ENCODE assay signal across 32 mouse cellular contexts in the genomic region with DNA sequence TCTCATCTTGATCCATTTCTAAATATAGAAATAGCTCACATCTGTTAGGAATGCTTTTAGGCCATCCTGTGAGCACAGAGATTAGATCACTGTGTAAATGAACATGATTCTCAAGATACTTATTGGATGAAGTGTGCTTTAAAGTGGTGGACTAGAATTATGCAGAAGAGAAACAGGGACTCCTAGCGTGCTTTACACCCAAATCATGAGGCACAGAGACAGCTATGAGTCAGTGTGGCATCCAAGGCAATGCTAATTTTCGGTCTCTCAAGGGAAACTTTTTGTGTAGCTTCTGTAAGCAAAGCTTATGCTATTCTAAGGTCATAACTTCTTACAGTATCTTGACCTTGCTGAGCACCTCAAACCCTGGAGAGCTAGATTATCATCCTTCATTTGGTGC.
DNase-seq lines count a peak whose midpoint lies in the region; TF ChIP-seq lines count a peak whose summit lies in the region.
"Had no signal": no experiment of that assay in that cellular context is flagged by ENCODE, and none has a peak within 500 bp of the region (broad histone marks: within the 10 kb centered on the region; RNA-seq: fewer than 3 reads in every experiment).

No protein-coding gene starts in this region.

- TF ChIP-seq RAD21 in CH12.LX (IDR thresholded peaks at IDR 0.05; ENCODE audit: low read depth, low read length), result no peak; the same call in 1 of the 2 replicates

- H3K27ac ChIP-seq in layer of hippocampus, adult 2 months, result peak overlapping the region; percentile 21; the same call in 1 of the 2 replicates
- H3K27ac ChIP-seq in CH12.LX (ENCODE audit: insufficient read depth, low read depth), result no peak overlapping the region
- peak overlapping the region; percentile 20 for H3K27ac ChIP-seq in embryonic fibroblast, embryonic 13.5 days (ENCODE audit: insufficient read depth, low read length)
- H3K27ac ChIP-seq: embryonic facial prominence, embryonic 12.5 days; forebrain, embryonic 10.5 days; hindbrain, embryonic 13.5 days; kidney, embryonic 15.5 days; limb, embryonic 10.5 days; limb, embryonic 15.5 days; liver, embryonic 13.5 days; midbrain, embryonic 12.5 days; neural tube, embryonic 13.5 days had no signal

- peak; percentile 2 for DNase-seq in adrenal gland, postnatal 10 days
- DNase-seq in adrenal gland, adult 8-10 months, result no peak
- no peak for DNase-seq in layer of hippocampus, adult 2 months (ENCODE audit: low spot score in 2 of 2)
- no peak for DNase-seq in layer of hippocampus, adult 9-11 months
- DNase-seq in CH12.LX (ENCODE audit: extremely low read depth), result peak; percentile 9
- DNase-seq in kidney, postnatal 25 days, result no peak
- no peak for DNase-seq in kidney, adult 11 months
- DNase-seq: cerebellum, adult 11-12 months; cerebellum, adult 9-11 months; embryo, embryonic 11 days; gastrocnemius, postnatal 25 days; heart, adult 11 months; heart, postnatal 36 days; kidney, adult 18-20 months; kidney, postnatal 36 days; liver, embryonic 13.5 days; lung, adult 18-20 months; lung, postnatal 4 days; retina, postnatal 1 day; thymus, postnatal 14 days had no signal

- H3K4me3 ChIP-seq in layer of hippocampus, adult 2 months, result no peak overlapping the region
- H3K4me3 ChIP-seq in CH12.LX (replicated peaks in 1 of 3; ENCODE audit: low read depth in 2 of 3, low read length in 2 of 3, poor library complexity in 1 of 3), result no peak overlapping the region
- H3K4me3 ChIP-seq in embryonic fibroblast, embryonic 13.5 days (ENCODE audit: insufficient read depth, low read length), result no peak overlapping the region
- H3K4me3 ChIP-seq: embryonic facial prominence, embryonic 12.5 days; forebrain, embryonic 10.5 days; hindbrain, embryonic 13.5 days; kidney, embryonic 15.5 days; limb, embryonic 10.5 days; limb, embryonic 15.5 days; liver, embryonic 13.5 days; megakaryocyte, embryonic 14.5 days; midbrain, embryonic 12.5 days; myocyte; neural tube, embryonic 13.5 days had no signal

- H3K4me2 ChIP-seq in CH12.LX (ENCODE audit: insufficient read depth, low read depth, poor library complexity, severe bottlenecking), result no peak overlapping the region
- H3K4me2 ChIP-seq: embryonic facial prominence, embryonic 12.5 days; heart, embryonic 11.5 days; hindbrain, embryonic 13.5 days; kidney, embryonic 15.5 days; limb, embryonic 15.5 days; liver, embryonic 13.5 days; midbrain, embryonic 12.5 days; neural tube, embryonic 13.5 days had no signal

- H3K4me1 ChIP-seq in CH12.LX (ENCODE audit: control insufficient read depth in 1 of 2, insufficient read depth in 2 of 2), result peaks cover 0 to 4% of the 10 kb centered on the region in 2 experiments; a peak in 1 of 4 replicates
- peaks cover 4% of the 10 kb centered on the region for H3K4me1 ChIP-seq in embryonic fibroblast, embryonic 13.5 days (ENCODE audit: control insufficient read depth, insufficient read depth, low read length)
- H3K4me1 ChIP-seq: embryonic facial prominence, embryonic 12.5 days; forebrain, embryonic 10.5 days; hindbrain, embryonic 13.5 days; kidney, embryonic 15.5 days; limb, embryonic 15.5 days; liver, embryonic 13.5 days; megakaryocyte, embryonic 14.5 days; midbrain, embryonic 12.5 days had no signal

- peak; percentile 35 for TF ChIP-seq CTCF in layer of hippocampus, adult 2 months (conservative IDR thresholded peaks at IDR 0.05)
- no peak for TF ChIP-seq CTCF in CH12.LX (conservative IDR thresholded peaks at IDR 0.05 in 1 of 2, IDR thresholded peaks at IDR 0.05 in 1 of 2; ENCODE audit: low read depth in 2 of 2, low read length in 2 of 2)
- no peak for TF ChIP-seq CTCF in embryonic fibroblast, embryonic 13.5 days (IDR thresholded peaks at IDR 0.05; ENCODE audit: borderline replicate concordance, insufficient read depth, low read length)

- H3K36me3 ChIP-seq in CH12.LX (replicated peaks in 1 of 2; ENCODE audit: control insufficient read depth in 1 of 2, insufficient read depth in 1 of 2, low read length in 1 of 2), result no peaks in the 10 kb centered on the region
- H3K36me3 ChIP-seq: embryonic facial prominence, embryonic 12.5 days; forebrain, embryonic 10.5 days; hindbrain, embryonic 13.5 days; kidney, embryonic 15.5 days; limb, embryonic 10.5 days; limb, embryonic 15.5 days; liver, embryonic 13.5 days; midbrain, embryonic 12.5 days; neural tube, embryonic 13.5 days had no signal

- no peak overlapping the region for H3K9ac ChIP-seq in CH12.LX (ENCODE audit: insufficient read depth, low read depth)
- H3K9ac ChIP-seq: embryonic facial prominence, embryonic 12.5 days; hindbrain, embryonic 13.5 days; kidney, embryonic 15.5 days; limb, embryonic 15.5 days; liver, embryonic 13.5 days; midbrain, embryonic 12.5 days; neural tube, embryonic 13.5 days had no signal

- no peaks in the 10 kb centered on the region for H3K79me2 ChIP-seq in CH12.LX (replicated peaks; ENCODE audit: control insufficient read depth, extremely low read depth, insufficient read depth, poor library complexity, severe bottlenecking)

- in situ Hi-C loops in CH12.LX (cut with MboI; ENCODE audit: low pct_ligation_motif_present, low pct_unique_long_range_greater_than_20kb, low sequenced_read_pairs), result no loop called here

- no peak for TF ChIP-seq EP300 in CH12.LX (IDR thresholded peaks at IDR 0.05; ENCODE audit: low read length)

- no peak for TF ChIP-seq POLR2A in CH12.LX (IDR thresholded peaks at IDR 0.05; ENCODE audit: low read depth, low read length)
- TF ChIP-seq POLR2A in embryonic fibroblast, embryonic 13.5 days (IDR thresholded peaks at IDR 0.05; ENCODE audit: low read depth, low read length), result no peak

- dilution Hi-C loops in CH12.LX (cut with MboI; ENCODE audit: extremely low pct_ligation_motif_present, extremely low pct_unique_long_range_greater_than_20kb, low sequenced_read_pairs), result no loop called here

- no peaks in the 10 kb centered on the region for H3K9me3 ChIP-seq in CH12.LX (replicated peaks; ENCODE audit: low read length)
- H3K9me3 ChIP-seq: embryonic facial prominence, embryonic 12.5 days; forebrain, embryonic 10.5 days; hindbrain, embryonic 13.5 days; kidney, embryonic 15.5 days; limb, embryonic 10.5 days; limb, embryonic 15.5 days; liver, embryonic 13.5 days; megakaryocyte, embryonic 14.5 days; midbrain, embryonic 12.5 days; neural tube, embryonic 13.5 days had no signal

- H3K27me3 ChIP-seq in CH12.LX (replicated peaks), result no peaks in the 10 kb centered on the region
- H3K27me3 ChIP-seq: embryonic facial prominence, embryonic 12.5 days; hindbrain, embryonic 13.5 days; kidney, embryonic 15.5 days; limb, embryonic 15.5 days; liver, embryonic 13.5 days; megakaryocyte, embryonic 14.5 days; midbrain, embryonic 12.5 days; neural tube, embryonic 13.5 days had no signal

TF ChIP-seq in CH12.LX, 34 proteins besides CTCF, POLR2A, EP300 and RAD21:
- TF ChIP-seq NRF1 (IDR thresholded peaks at IDR 0.05; ENCODE audit: low read depth, low read length), result no peak
- no peak for TF ChIP-seq HCFC1 (IDR thresholded peaks at IDR 0.05; ENCODE audit: low read depth, low read length)
- TF ChIP-seq IRF4 (IDR thresholded peaks at IDR 0.05; ENCODE audit: low read depth, low read length), result no peak

Comparison
In these comparisons a context has a peak if more than half of its experiments do, and no peak if none do; other contexts are left out.
1. DNase-seq: peak in adrenal gland, postnatal 10 days (single experiment) and CH12.LX (single experiment); none in adrenal gland, adult 8-10 months (single experiment), layer of hippocampus, adult 2 months (0 of 2), layer of hippocampus, adult 9-11 months (single experiment), kidney, postnatal 25 days (0 of 2) and kidney, adult 11 months (single experiment).